Mouse (Mus musculus) bone marrow, adult 2 months (tissue): ENCODE measurements around the gene Sgta. TPM values are rescaled to one million over a fixed set of nuclear protein-coding genes. Genes with fewer than 3 reads are reported as not detected.

Source experiments
- H3K27ac ChIP-seq: fragments of 200-500 bp; 2 replicates; pipeline ENCODE4 v1.5.1; 2012; ENCODE audit warnings: low read depth, mild to moderate bottlenecking, control low read depth, inconsistent platforms, low read length; ENCODE audit not compliant: control insufficient read depth, poor library complexity, insufficient read depth
- H3K4me1 ChIP-seq: fragments of 200-500 bp; 2 replicates; pipeline ENCODE4 v1.6.1; 2011; ENCODE audit warnings: low read length; ENCODE audit not compliant: control insufficient read depth, insufficient read depth
- H3K4me3 ChIP-seq: fragments of 200-500 bp; replicated peaks from 2 replicates; pipeline ENCODE3; 2011; ENCODE audit warnings: mild to moderate bottlenecking, low read depth, low read length, control low read depth; ENCODE audit not compliant: control insufficient read depth
- CTCF ChIP-seq: fragments of 200-500 bp; IDR thresholded peaks from 2 replicates; pipeline ENCODE4 v1.5.1; 2011; ENCODE audit warnings: low read length, control low read depth; ENCODE audit not compliant: control insufficient read depth, insufficient read depth
- POLR2A ChIP-seq: fragments of 200-500 bp; IDR thresholded peaks from 2 replicates; pipeline ENCODE4 v1.6.1; 2011; ENCODE audit warnings: low read depth, mild to moderate bottlenecking, control low read depth, low read length, borderline replicate concordance; ENCODE audit not compliant: control insufficient read depth
- WGBS: fragments of 180-500 bp; shearing (Covaris S2); methylation state at CpG from one replicate; pipeline ENCODE4 v1.1.7; 2018; 5-methylcytosine and 5-hydroxymethylcytosine counted together
- polyA plus RNA-seq: library from polyadenylated mRNA; stranded (reverse); fragments of >200 nt; gene quantifications from 2 replicates; pipeline ENCODE4 v1.2.4, GENCODE M21; 2011; ENCODE audit warnings: low replicate concordance; ENCODE audit not compliant: missing spikeins, insufficient read depth, insufficient read length

Gene Sgta
- polyA plus RNA-seq, 1 experiment, result 52.3 TPM

GRCm38 (mm10) chr10:81018326-81018725 is 41.7 kb downstream of the Sgta start:
- WGBS, result 42% methylated on average over 10 of the region's 10 CpGs
- H3K27ac ChIP-seq, result no peak overlapping the region
- no peak overlapping the region for H3K4me3 ChIP-seq
- H3K4me1 ChIP-seq, result peaks cover 2% of the 10 kb centered on the region; the same call in 1 of the 2 replicates
- no peak for TF ChIP-seq CTCF
- TF ChIP-seq POLR2A, result no peak

- Histone ChIP-seq H3K4me3 (no peak overlapping the region), H3K27ac (no peak overlapping the region), H3K4me1 (peaks cover 2% of the 10 kb centered on the region; the same call in 1 of the 2 replicates)
- TF ChIP-seq POLR2A (no peak), CTCF (peak; percentile 81)
- 5% methylated on average over 7 of the region's 7 CpGs for WGBS
These were observed 43.3 kb downstream of the Sgta start for GRCm38 (mm10) chr10:81016645-81017044.

- no peak overlapping the region for H3K27ac ChIP-seq
- 80% methylated on average over 2 of the region's 2 CpGs for WGBS
- TF ChIP-seq POLR2A, result no peak
- TF ChIP-seq CTCF, result no peak
- H3K4me3 ChIP-seq, result no peak overlapping the region
- peaks cover 2% of the 10 kb centered on the region; the same call in 1 of the 2 replicates for H3K4me1 ChIP-seq
These were observed 44.3 kb downstream of the Sgta start for GRCm38 (mm10) chr10:81015666-81016065.

- peak within 1 kb of the TSS; percentile 44 for H3K4me3 ChIP-seq
- H3K27ac ChIP-seq, result no peak within 1 kb of the TSS
- TF ChIP-seq POLR2A, result no peak
- TF ChIP-seq CTCF, result no peak
- peaks cover 5% of the 10 kb centered on the region for H3K4me1 ChIP-seq
- WGBS, result 10% methylated on average over 31 of the region's 31 CpGs
These were observed 45.3 kb downstream of the Sgta start, which contains the start of gene Gng7 for GRCm38 (mm10) chr10:81014393-81015384. Gene Gng7, minus strand, starts transcription at chr10:81014945.

GRCm38 (mm10) chr10:81010851-81011250 is 49.1 kb downstream of the Sgta start:
- WGBS, result 70% methylated on average over 6 of the region's 6 CpGs
- no peak overlapping the region for H3K27ac ChIP-seq
- no peak for TF ChIP-seq POLR2A
- no peak for TF ChIP-seq CTCF
- H3K4me1 ChIP-seq, result peaks cover 5% of the 10 kb centered on the region
- no peak overlapping the region for H3K4me3 ChIP-seq

GRCm38 (mm10) chr10:81007240-81007639 is 52.7 kb downstream of the Sgta start:
- Histone ChIP-seq H3K27ac (no peak overlapping the region), H3K4me1 (peaks cover 3% of the 10 kb centered on the region), H3K4me3 (no peak overlapping the region)
- no peak for TF ChIP-seq CTCF
- no peak for TF ChIP-seq POLR2A
- 43% methylated on average over 7 of the region's 7 CpGs for WGBS

GRCm38 (mm10) chr10:81006005-81006677 is 53.8 kb downstream of the Sgta start:
- WGBS, result 87% methylated on average over 7 of the region's 7 CpGs

GRCm38 (mm10) chr10:81001161-81001560 is 58.8 kb downstream of the Sgta start:
- TF ChIP-seq POLR2A (no peak), CTCF (no peak)
- 77% methylated on average over 10 of the region's 10 CpGs for WGBS
- H3K27ac ChIP-seq, result no peak overlapping the region
- H3K4me1 ChIP-seq, result no peaks in the 10 kb centered on the region; the same call in 1 of the 2 replicates
- H3K4me3 ChIP-seq, result no peak overlapping the region

More at GRCm38 (mm10) chr10:81006005-81006677, 53.8 kb downstream of the Sgta start:
- Histone ChIP-seq H3K27ac (no peak overlapping the region), H3K4me1 (peaks cover 3% of the 10 kb centered on the region), H3K4me3 (no peak overlapping the region)
- TF ChIP-seq POLR2A (no peak), CTCF (no peak)
